In genomic region chr13:75874608-75875376, GRCm38 (mm10) we compare ENCODE assay signal across 31 mouse cellular contexts. TPM values are rescaled to one million over a fixed set of nuclear protein-coding genes. Genes with fewer than 3 reads are reported as not detected.
DNase-seq lines count a peak whose midpoint lies in the region; ATAC-seq lines count a peak whose summit lies in the region.
"Had no signal": no experiment of that assay in that cellular context is flagged by ENCODE, and none has a peak within 500 bp of the region (broad histone marks: within the 10 kb centered on the region; RNA-seq: fewer than 3 reads in every experiment).

No protein-coding gene starts in this region.

- DNase-seq in lung, postnatal 4 days, result no peak
- peak; percentile 44 for DNase-seq in R1 (ENCODE audit: low read depth, low spot score)
- peak; percentile 38 for DNase-seq in lung, postnatal 25 days (ENCODE audit: low spot score)
- DNase-seq in heart, postnatal 4 days, result no peak
- DNase-seq in heart, adult 9 months (ENCODE audit: low spot score in 2 of 2), result no peak
- no peak for DNase-seq in spleen, postnatal 4 days (ENCODE audit: low spot score in 2 of 2)
- DNase-seq: adrenal gland, adult 8-10 months; cerebellum, adult 11 months; cerebellum, postnatal 10 days; gastrocnemius, adult 2 months; gastrocnemius, postnatal 36 days; heart, adult 18-20 months; kidney, adult 9 months; kidney, postnatal 14 days; midbrain, embryonic 14.5 days; right cerebral cortex, postnatal 25 days; spleen, adult 18-20 months; thymus, adult 18-20 months; thymus, postnatal 25 days had no signal

- 0 out of 2 replicates have a peak, but pooled peaks have one; percentile 38 for ATAC-seq in lung, embryonic 16.5 days (ENCODE audit: low read depth)
- ATAC-seq in stomach, embryonic 15.5 days (ENCODE audit: insufficient read depth, low FRiP score, low read depth), result peak; percentile 51
- ATAC-seq: activated CD4-positive, CD25-positive, alpha-beta regulatory T cell, adult 4 months; forebrain, embryonic 16.5 days; inflammation-experienced regulatory T-cells, adult 6 months had no signal

- H3K9me3 ChIP-seq in lung, embryonic 16.5 days (ENCODE audit: control insufficient read depth, low read length), result no peaks in the 10 kb centered on the region
- no peaks in the 10 kb centered on the region for H3K9me3 ChIP-seq in stomach, embryonic 15.5 days
- H3K9me3 ChIP-seq: heart, embryonic 12.5 days; hindbrain, embryonic 10.5 days; hindbrain, embryonic 15.5 days; limb, embryonic 13.5 days had no signal

- H3K4me3 ChIP-seq in lung, embryonic 16.5 days (ENCODE audit: low read length), result no peak overlapping the region
- no peak overlapping the region for H3K4me3 ChIP-seq in stomach, embryonic 15.5 days (replicated peaks)
- H3K4me3 ChIP-seq: erythroblast, embryonic 14.5 days; gastrocnemius, adult 2 months; heart, embryonic 12.5 days; hindbrain, embryonic 10.5 days; hindbrain, embryonic 15.5 days; limb, embryonic 13.5 days had no signal

- no peak overlapping the region for H3K4me2 ChIP-seq in lung, embryonic 16.5 days (ENCODE audit: low read depth, low read length)
- no peak overlapping the region for H3K4me2 ChIP-seq in stomach, embryonic 15.5 days
- H3K4me2 ChIP-seq: heart, embryonic 12.5 days; hindbrain, embryonic 15.5 days; limb, embryonic 13.5 days; liver, embryonic 11.5 days had no signal

- no peak overlapping the region for H3K9ac ChIP-seq in lung, embryonic 16.5 days (ENCODE audit: low read length)
- no peak overlapping the region for H3K9ac ChIP-seq in stomach, embryonic 15.5 days
- H3K9ac ChIP-seq: heart, embryonic 12.5 days; hindbrain, embryonic 15.5 days; limb, embryonic 13.5 days had no signal

- no peaks in the 10 kb centered on the region for H3K27me3 ChIP-seq in lung, embryonic 16.5 days (ENCODE audit: control insufficient read depth, insufficient read depth, low read depth, low read length)
- no peaks in the 10 kb centered on the region for H3K27me3 ChIP-seq in stomach, embryonic 15.5 days (replicated peaks)
- H3K27me3 ChIP-seq: heart, embryonic 12.5 days; hindbrain, embryonic 15.5 days; limb, embryonic 13.5 days had no signal

- H3K4me1 ChIP-seq in lung, embryonic 16.5 days (replicated peaks; ENCODE audit: control insufficient read depth, insufficient read depth, low read length), result peaks cover 4% of the 10 kb centered on the region; the same call in 1 of the 2 replicates
- no peaks in the 10 kb centered on the region for H3K4me1 ChIP-seq in stomach, embryonic 15.5 days
- H3K4me1 ChIP-seq: hindbrain, embryonic 10.5 days; hindbrain, embryonic 15.5 days; limb, embryonic 13.5 days had no signal

- H3K27ac ChIP-seq in lung, embryonic 16.5 days (ENCODE audit: low read length), result no peak overlapping the region
- 0 out of 2 replicates have a peak overlapping the region, but pooled peaks have one; percentile 35 for H3K27ac ChIP-seq in stomach, embryonic 15.5 days
- H3K27ac ChIP-seq: gastrocnemius, adult 2 months; hindbrain, embryonic 10.5 days; hindbrain, embryonic 15.5 days; limb, embryonic 13.5 days; macrophage had no signal

- H3K36me3 ChIP-seq in lung, embryonic 16.5 days (ENCODE audit: control insufficient read depth, insufficient read depth, low read length), result peaks cover 8% of the 10 kb centered on the region
- no peaks in the 10 kb centered on the region; the same call in 1 of the 2 replicates for H3K36me3 ChIP-seq in stomach, embryonic 15.5 days

- WGBS in lung, embryonic 16.5 days, result 46% methylated on average over 4 of the region's 4 CpGs
- WGBS in stomach, embryonic 15.5 days, result 53% methylated on average over 4 of the region's 4 CpGs

RNA-seq across cellular contexts. Expression of gene Glrx, which starts 35.1 kb away (rescaled TPM):
- polyA plus RNA-seq in lung, embryonic 16.5 days (2015; fragmentation: Nextera tagmentation; extraction: Ambion mirVana), result 56.9 and 58.0 TPM in 2 replicates
- polyA plus RNA-seq in stomach, embryonic 15.5 days (2015; fragmentation: Nextera tagmentation; extraction: Ambion mirVana), result 88.3 and 91.7 TPM in 2 replicates
- total RNA-seq in heart, postnatal 4 days (2021), result 10 to 100 TPM; 72.4 to 80.8 TPM

Comparison
In these comparisons a context has a peak if more than half of its experiments do, and no peak if none do; other contexts are left out.
1. DNase-seq: peak in R1 (single experiment) and lung, postnatal 25 days (single experiment); none in lung, postnatal 4 days (0 of 2), heart, postnatal 4 days (single experiment), heart, adult 9 months (0 of 2) and spleen, postnatal 4 days (0 of 2).